Mouse (Mus musculus) right cerebral cortex, postnatal 4 days (tissue): ENCODE data around the gene Kif6.

ENCODE experiments used
- DNase-seq: peaks from one replicate; pipeline ENCODE4 v3.0.0-alpha.2; 2022

The Kif6 gene

DNA sequence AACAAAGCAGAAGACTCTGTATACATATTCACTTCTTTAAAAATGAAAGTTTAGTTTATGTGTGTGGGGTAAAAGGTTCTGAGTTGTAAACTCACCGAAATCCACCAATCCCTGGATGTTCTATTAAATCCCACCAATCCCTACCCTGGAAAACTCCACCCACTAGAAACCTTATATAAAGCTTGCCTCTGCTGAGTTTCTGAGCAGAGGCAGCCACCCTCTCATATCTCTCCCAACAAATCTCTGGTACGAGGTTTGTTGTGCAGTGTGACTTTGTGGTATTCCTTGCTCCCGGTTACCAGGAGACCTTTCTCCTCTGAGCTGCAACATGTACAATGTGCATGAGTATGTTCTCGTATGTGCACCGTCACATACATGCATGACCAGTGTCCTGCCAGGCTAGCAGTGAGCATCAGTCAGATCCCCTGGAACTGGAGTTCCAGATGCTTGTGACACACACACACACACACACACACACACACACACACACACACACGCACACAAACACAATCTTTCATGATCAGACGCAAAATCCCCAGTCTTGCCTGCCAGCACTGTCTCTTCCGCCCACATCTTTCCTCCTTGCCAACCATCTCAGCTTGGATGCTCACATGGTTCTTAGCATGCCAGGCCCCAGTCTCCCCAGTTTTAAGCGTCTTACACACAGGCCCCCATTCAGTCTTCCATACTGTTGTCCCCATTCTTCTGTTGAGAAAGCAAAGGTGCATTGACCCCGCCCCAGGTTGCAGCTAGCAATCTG, 245.3 kb downstream of the Kif6 start:
- DNase-seq, result no peak

DNA sequence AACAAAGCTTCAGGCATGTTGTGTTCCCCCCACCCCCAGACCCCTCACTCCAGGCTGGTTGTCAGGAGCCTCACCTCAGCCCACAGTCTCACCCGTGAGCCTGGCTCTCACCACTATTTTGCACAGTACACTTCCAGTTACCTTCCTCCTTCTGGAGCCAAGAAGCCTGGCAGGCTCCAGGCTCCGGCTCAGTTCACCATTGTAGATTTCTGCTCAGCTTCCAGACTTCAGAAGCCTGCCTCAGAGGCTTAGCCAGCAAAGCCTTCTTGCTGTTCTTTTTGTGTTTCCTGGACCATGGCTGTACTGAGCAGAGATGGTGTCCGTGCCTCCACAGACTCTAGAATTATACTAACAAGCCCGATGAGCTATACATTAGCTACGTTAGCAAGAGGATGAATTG, 248.7 kb downstream of the Kif6 start:
- DNase-seq, result no peak

DNA sequence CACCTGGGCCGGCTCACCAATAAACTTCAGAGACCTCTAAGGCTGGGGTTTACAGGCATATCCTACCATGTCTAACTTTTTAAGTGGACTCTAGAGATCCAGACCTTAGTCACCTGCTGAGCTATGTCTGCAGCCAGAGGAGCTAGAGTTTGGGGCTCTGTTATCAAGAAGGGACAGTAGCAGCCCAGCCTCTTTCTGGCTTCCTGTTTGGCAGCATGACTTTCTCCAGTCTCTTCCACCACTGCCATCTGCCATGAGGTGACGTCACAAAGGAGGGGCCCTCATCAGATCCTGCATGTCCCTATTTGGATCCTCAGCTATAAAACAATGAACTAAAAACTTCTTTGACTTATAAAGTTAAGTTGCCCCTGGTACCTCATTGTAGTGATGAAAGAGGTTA, 250.7 kb downstream of the Kif6 start:
- no peak for DNase-seq

DNA sequence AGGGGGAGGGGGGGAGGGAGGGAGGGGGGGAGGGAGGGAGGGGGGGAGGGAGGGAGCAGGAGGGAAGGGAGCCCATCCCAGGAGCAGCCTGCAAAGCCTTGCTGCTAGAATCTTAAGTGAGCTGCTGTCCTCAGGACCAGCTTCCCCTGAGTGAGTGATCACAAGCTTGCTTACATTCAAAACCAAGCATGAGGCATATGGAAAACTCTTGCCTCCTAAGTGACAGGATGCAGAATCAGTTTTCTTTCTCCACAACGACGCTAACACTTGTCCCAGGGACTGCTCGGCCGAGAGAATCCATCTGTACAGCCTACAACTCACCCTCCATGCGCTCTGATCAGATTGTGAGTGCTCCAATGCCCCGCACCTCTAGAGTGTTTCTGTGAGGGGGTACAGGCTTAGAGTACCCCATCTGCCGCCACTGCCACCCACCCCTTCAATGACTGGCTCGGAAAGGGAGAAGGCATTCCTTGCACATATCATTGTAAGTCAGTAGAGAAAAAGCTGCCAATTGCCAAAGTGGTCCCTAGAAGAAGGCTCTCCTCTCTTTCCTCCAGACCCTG, 251.8 kb downstream of the Kif6 start:
- DNase-seq, result no peak

DNA sequence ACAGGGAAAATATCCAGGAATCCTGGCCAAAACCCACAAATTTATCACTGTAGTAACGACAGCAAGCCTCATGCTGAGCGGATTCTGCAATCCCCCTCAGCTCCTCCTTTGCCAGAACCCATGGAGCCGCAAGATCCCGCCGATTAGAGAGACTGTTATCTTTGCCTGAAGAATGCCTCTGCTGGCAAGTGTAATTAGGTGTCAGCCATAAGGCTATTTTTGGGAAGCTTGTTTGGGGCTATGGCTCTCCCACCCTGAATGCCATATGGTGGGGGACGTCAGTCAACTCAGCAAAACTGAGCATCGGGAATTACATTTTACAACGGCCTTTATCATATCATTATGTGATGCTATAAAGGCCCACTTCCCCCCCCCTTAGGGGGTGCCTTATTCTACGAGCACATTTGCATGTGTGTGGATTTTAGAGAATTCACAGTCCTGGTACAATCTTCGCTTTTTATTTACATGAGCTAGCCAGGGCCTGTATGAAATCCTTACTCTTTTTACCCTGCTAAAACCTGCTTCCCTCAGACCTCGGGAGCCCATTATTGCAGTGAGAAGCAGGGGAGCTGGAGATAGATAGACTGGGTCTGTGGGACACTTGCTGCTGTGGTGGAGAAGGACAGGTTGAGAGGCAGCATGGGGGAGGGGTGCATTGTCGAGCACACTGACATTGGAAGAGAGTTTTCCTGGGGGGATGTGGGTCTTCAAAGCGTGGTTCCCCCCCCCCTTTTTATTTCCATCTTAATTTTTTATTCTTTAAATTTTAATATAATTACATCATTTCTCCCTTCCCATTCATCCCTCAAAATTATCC, 252.6 kb downstream of the Kif6 start:
- DNase-seq, result no peak

DNA sequence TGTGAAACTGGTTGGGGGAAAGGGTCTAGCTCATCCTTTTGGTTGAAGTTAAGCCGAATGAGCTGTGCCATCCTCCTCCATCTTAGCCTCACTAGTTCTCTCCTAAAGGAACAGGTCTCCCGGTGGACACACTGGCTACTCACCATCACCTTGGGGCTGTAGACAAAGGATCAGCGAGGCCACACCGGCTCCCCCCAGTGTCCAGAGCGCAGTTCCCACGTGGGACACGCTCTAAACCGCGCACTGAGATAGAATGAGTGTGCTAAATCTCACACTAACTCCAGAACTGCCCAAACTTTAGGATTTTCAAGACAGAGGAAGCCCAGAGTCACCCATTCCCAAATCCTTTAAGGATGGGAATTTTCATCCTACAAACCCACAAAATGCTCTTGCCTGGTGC, 254.3 kb downstream of the Kif6 start:
- DNase-seq, result no peak

DNA sequence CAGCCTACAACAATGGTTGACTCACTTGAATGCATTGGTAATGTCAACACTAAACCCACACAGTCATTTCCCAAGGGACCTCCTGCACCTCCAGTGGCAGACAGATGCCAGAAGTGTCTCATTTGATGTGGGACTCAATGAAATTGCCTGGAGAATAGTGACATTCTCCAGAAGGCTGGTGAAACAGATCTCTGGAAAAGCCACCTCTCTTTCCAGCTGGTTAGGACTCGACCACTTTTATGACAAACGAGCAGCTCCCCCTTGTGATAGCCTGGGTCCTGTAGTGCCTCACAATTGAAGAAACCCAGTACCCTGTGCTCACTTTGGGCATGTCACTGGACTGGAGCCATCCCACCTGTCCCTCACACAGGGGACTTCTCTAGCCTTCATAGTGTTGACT, 257.4 kb downstream of the Kif6 start:
- DNase-seq, result no peak

DNA sequence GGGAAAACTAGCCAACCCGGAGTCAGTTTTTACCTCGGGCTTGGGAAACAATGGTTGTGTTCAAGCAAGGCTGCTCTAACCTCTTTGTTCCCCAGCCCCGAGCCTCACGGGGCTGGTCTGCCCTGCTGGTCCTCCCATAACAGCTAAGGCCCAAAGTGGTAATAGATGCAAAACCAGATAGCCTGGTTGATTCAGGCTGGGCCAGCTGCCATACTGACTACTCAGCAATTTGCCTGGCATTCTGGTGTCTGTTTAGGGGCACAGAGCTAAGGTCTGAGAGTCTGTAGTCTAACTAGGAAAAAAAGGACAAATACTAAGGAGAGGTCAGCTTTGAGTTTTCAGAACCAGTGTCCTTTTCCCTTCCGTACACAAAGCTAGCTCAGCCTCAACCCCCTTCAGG, 259.8 kb downstream of the Kif6 start:
- no peak for DNase-seq

DNA sequence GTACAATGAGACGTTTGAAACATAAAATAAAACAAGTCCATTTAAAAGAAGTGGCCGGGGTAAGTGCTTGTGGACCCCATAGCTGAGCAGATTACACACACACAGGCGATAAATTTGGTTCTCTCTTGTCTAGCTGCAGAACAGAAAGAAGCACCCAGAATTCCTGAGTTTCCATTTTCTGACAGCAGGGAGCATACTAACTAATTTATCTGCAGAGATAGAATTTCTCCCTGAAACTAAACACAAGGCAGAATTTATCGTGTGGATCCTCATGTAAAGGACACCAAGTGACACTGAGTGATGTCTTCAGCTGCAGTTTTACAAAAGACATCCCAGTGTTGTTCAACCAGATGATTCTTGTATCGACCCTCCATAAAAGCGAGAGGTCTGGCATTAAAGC, 260.5 kb downstream of the Kif6 start:
- no peak for DNase-seq

DNA sequence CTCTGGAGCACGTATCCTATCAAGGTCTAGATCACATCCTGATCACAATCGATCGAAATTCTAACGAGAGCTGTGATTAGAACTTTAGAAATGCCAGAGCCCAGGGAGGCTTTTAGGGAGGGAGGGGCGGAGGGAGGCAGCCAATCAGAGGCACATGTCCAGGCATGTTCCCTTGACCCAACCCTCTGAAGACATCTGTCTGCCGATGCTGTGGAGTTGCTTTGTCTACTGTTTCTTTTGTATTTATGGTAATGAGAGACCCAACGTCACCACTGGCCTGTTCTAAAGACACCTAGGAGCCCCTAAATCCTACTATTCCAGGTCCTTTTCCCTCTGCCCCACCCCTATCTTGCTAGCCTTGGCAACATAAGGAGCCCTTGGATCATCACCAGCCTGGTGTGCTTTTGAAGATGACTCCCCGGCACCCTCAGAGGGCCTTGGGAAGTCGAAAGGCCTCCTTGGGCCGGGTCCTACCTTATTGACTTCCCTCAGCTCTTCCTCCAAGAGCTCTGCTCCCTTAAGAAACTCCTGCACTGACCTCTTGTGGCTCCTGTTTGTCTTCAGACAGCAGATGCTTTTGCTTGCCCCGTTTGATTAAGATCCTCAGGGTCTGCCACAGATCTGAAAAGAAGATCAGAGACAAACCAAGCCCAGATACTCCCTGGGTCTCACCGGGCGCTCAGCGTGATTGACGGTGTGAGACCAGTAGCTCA, 261.2 kb downstream of the Kif6 start:
- DNase-seq, result no peak

DNA sequence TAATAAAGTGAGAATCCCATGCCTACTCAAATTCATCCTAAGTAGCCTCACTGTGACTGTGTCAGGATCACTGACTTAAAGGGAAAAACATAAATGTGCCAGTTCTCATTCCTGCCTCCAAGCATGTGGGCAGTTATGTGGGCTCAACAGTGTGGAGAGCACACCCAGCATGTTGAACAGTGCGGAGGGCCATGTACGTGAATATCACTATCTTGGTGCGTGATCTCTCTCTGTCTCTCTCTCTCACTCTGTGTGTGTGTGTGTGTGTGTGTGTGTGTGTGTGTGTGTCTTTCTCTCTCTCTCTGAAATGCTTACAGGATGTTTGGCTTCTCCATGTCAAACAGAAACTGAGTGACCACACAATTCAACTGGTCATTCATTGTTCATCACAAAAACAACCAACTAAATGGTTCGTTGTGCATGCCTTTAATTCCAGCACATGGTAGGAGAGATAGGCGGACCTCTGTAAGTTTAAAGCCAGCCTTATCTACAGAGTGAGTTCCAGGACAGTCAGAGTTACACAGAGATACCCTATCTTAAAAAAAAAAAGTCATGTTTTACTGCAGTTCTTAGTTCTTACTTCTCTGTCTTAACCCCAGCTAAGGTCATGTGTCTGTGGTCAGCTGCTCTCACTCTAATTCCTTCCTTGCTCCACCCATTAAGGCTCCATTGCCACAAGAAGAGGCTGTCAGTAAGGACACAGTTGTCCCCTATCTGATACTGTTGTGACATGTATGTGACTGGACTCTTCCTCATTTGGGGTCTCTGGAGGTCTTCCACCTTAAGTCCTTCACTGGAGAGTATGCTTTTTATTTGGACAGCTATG, 266.2 kb downstream of the Kif6 start:
- no peak for DNase-seq

DNA sequence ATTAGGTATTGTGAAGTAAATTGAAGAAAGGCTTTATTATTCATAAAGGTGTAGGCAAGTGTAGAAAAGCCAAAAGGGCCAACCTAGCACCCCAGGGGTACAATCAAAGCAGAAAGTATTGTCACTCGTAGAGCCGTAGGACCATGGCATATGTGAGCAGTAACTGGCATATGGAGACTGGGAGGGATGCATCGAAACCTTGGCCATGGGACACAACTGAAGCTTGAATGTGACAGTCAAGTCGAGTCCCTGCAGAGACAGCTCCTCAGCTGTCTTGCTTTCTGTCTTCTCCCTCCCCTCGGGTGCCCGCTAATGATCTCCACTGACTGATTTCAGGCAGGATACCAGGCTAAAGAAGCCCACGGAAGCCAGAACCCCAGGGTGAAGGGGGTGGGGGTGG, 266.9 kb downstream of the Kif6 start:
- no peak for DNase-seq

DNA sequence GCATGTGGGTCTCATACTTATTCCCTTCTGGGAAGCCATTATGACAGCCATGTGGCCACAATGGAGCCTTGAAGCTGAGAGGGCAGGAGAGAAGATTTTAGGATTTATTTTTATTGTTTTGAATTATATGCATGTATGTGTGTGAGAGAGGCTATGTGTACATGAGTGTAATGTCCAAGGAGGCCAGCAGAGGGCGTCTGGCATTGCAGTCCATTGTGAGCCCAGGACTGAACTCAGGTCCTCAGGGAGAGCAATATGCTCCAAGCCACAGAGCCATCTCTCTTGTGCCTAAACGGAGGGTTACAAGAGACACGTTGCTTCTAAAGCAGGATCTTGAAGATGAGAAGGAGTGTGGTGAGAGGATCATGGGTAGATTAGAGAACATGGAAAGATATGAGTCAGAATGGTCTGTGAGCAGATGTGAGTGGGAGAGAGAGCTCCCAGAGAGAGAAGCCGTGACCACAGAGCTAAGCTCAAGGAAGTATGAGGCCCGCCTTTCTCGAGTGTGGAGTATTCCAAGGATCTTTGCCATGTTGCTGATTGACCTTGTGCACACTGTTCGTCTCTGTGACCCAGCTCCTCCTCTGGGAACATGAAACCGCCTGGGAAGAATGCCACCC, 268.3 kb downstream of the Kif6 start:
- DNase-seq, result no peak

DNA sequence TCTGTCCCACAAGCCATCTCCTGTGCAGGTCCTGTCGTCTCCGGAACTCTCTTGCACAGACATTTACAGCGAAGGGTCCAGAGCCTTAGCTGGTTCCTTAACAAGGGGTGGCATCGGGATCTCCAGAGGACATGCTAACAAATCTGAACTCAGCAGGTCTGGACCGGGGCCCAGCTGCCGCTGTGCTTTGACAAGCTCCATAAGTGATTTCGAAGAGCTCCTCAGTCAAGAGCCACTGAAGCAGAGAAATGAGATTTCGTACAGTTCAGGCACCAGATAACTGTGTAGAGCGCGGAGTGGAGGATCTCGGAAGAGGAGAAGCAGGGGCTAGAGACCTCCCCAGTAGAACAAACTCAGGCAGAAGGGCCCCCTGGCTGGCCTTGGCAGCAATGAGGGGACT, 270.1 kb downstream of the Kif6 start:
- no peak for DNase-seq

DNA sequence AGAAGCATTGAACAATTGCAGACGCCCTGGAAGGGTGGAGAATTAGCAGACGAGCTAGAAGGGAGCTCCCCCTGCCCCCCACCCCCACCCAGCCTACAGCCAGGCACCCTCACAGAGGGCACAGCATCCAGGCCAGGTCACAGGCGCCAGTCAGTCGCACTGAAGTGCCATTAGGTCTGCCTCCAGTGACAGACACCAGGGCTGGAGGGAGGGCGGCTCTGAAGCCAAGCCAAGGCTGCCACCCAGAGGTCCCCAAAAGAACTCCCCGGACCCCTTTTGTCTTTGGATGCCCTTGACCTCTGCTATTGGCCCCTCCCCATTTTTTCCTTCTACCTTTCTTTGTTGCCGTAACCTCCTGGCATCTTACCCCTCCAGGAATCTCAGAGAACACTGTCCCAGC, 274.7 kb downstream of the Kif6 start:
- no peak for DNase-seq

DNA sequence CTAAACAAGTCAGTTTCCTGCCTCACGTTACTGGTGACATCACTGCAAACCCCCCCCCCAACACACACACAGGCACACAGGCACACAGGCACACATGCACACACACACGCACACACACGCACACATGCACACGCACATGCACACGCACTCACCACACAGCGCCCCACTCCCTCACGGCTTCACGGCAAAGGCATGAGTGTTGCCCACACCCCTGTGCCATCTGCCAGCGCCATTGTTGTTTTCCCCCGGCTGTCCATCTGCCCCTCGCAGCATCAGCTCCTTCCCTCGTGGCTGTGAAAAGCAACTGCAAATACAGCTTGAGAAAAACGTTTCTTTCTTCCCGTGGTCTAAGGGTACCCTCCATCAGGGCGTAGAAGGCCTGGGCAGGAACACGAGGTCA, 275.9 kb downstream of the Kif6 start:
- no peak for DNase-seq

DNA sequence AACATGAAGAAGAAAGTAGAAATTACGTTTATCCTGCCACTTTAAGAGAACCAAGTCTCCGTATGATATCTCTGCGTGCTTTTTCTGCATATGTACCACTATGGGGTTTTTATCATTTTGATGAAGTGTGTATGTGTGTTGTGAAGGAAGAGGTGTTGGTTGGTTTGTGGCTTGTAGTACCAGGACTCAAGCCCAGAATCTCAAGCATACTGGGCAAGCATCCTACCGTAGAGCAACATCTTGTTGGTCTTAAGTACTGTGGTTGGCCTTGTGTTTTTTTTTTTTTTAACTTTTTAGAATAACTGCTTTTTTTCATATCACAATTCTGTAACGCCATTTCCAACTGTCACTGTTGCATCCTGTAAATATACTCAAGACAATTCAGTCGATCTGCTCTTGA, 277.5 kb downstream of the Kif6 start:
- DNase-seq, result no peak

DNA sequence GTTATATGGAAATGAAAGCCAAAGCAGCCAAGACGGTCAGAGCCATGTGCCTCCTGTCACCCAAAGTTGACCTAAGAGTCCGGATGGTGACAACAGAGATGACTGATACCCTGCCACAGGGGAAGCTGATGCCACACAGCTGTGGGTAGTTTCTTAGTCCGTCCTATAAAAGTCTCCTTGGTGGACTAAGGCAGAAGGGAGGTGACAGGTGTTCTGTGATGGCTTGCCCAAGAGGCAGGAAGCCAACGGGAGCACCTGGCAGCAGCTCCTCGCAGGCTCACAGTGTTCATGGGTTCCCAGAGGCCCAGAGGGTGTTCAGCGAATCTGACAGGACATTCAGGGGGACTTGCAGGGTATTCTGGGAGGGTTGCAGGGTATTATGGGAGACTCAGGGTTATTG, 279.5 kb downstream of the Kif6 start:
- DNase-seq, result no peak

DNA sequence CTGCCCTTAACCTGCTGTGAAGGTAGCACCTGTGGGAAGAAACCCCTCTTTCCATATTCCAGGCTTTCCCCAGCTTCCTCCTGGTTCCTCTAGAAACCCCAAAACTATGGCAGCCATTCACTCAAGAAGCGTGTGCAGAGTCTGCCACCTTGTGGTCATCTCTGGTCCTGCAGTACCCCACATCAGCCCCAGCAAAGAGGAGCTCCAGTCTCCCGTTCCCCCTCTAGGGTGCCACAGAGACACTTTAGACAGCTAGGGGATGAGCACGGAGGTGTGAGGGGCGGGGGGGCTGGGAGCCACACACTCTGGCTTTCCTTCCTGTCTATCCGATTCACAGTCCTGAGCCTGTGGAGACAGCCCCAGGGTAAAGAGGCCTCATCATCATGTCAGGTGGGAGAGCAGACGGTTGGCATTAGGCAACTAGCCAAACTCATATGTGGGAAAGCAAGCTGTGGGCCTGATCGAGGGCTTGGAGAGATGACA, 284.0 kb downstream of the Kif6 start:
- DNase-seq, result peak; percentile 93

DNA sequence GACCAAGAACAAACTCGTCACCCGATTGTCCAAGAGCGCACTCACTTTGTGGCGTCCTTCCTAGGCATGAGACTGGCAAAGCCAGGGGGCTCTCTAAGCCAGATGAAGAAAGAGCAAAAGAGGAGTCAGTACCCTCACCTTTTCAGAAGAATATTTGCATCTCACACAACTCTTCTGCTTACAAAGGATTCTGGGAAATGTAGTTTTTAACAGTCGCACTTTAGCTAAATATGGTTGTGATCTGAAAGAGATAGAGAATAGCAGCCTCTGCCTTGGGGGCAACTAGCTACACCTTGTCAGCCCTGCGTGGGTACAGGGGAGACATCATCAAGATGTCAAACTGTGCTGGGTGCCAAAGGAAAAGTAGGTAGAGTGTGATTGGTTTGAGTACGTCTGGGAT, 287.7 kb downstream of the Kif6 start:
- DNase-seq, result no peak

DNA sequence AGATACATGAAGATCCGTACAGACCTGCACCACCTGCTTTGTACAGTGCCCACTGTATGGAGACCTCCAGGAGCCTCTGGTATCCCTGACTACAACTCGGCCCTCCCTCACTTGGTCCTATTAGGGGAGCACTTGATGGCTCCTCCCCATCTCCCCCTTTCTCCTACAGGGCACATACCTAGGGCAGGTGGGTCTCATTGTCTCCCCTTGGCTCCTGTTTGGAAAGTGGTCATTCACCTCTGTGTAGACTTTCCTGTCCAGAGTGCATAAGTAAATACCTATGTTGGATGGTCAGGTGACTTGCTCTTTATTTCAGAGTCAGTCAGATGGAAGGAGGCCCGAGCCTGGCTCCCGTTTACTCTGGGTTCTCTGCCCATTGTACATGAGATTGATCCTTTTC, 308.5 kb downstream of the Kif6 start:
- no peak for DNase-seq

DNA sequence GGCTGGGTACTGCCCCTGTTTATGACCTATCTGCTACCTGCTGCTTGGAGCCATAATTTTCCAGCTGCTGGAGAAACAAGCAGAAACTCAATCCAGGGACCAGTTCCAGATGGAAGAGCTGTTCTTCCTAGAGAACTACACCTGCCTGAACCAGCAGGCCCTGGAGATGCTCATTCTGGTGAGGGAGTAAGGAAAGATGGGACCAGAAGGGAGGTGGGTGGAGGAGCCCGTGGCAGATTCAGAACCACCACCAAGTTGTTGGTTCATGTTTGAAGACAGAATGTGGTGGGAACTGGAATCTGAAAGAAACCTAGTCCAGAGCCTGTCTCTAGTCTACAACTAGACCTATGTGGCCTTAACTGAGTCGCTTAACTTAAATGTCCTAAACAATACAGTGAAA, 312.7 kb downstream of the Kif6 start:
- DNase-seq, result no peak
